Mouse (Mus musculus) skeletal muscle tissue, postnatal 0 days (tissue): ENCODE data around the gene Kif1bp. TPM values are rescaled to one million over a fixed set of nuclear protein-coding genes. Genes with fewer than 3 reads are reported as not detected.

Source experiments
- polyA plus RNA-seq: library from polyadenylated mRNA; unstranded; fragments of >200 nt; fragmentation: Nextera tagmentation; extraction: Ambion mirVana; gene quantifications from 2 replicates; pipeline ENCODE4 v1.2.1, GENCODE M21; 2015

The Kif1bp gene
- 21.1 and 24.8 TPM in 2 replicates for polyA plus RNA-seq

DNA sequence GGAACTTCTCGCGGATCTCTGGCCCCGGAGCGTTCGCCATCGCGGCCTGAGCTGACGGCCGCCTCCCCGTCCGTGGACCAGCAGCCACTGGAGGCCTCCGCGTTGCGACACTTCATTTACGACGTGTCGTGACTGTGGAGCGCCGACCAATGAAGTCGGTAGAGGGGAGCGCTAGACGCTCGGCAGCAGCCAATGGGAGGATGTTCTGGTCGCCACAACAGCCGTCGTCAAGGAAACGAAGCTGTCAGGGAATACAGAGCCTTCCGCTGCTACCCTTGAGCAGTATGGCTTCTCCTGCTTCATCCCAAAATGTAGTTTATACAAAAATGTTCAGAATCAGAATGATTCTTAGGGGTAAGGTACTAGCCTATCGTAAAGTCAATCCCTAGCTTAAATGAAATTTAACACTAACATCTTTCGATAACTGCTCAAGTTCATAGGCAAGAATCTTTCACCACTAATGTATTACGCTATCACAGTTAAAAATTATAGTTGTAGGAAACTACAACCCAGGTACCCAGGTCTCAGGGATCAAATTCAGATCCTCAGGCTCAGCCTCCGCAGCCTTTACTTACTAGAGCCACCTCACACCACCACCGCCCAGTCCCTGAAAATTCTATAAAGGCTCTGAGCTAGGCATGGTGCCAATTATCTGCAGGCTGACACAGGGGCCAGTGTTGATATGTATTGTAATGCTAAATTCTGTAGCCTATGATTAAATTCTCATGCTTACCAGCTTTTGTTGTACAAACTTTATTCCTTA lies at the start of gene Kif1bp:
Gene Kif1bp (minus strand): TSS at position 120 of the 763 bp plus-strand sequence.

DNA sequence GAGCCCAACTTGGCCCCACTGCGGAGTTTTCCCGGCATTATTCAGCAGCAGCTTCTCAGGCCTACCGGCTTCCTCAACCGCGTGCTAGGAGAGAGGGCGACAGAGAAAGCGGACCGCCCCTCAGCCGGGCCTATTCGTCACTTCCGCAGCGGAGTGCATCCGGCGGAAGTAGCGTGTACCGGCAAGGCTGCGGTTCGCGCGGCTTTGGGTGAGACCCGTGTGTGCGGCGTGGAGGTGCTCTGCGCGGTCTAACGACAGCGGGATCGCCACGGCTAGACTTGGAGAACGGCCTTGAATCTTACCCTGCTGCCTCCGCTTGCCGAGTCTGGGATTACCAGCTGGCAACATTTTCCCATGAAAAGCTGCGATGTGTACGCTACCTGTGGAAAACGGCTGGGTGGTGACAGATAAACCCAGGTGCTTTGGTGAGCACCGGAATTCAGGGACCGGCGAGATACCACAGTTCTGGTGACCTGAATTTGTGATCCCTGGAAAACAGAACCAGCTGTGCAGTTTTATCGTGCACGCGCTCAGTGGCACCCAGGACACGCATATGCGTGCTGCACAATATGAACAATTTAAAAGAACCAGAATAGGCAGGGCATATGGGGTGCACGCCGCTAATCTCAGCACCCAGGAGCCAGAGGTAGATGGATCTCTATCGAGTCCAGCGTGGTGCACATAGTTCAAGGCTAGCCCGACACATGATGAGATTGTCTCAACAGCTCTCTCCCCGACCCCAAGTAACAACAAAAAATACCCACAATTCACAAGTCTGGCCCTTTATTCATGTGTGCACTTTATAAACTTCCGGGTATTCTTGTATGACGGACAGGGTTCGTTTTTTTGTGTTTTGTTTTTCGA lies 24.2 kb upstream of the Kif1bp start, which contains the start of gene Ddx21:
Gene Ddx21 (minus strand): TSS at position 105 of the 864 bp plus-strand sequence.

DNA sequence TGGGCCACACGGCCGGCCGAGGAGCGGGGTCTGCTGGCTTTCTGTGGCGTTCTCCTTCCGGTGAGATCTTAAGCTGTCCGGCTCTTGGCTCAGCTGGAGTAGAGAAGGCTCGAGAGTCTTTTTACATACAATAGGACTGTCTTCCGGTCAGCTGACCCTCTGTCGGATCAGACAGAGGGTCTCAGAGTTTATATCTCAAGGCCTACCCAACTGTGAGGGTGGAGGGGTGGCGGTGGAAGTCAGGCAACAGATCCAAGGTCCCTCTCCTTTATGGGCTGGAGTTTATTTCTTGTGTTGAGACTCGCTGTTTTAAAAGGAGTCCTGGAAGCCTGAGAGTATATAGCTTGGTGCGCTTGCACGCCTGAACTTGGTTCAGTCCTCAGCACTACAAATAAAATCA lies 50.9 kb downstream of the Kif1bp start, which contains the start of gene Srgn:
Gene Srgn (minus strand): TSS at position 101 of the 400 bp plus-strand sequence.

Other genes with a start within 250 kb of the Kif1bp start
- 10.8 and 12.1 TPM in 2 replicates for gene Hk1, start 198.5 kb downstream of the Kif1bp start, polyA plus RNA-seq
- 0.09 TPM in 1 of 2 replicates, not detected in the other for gene Hkdc1, start 156.0 kb downstream of the Kif1bp start, polyA plus RNA-seq
- 0.32 and 0.38 TPM in 2 replicates for gene 4930507D05Rik, start 129.0 kb downstream of the Kif1bp start, polyA plus RNA-seq
- 17.5 and 18.9 TPM in 2 replicates for gene Supv3l1, start 128.7 kb downstream of the Kif1bp start, polyA plus RNA-seq
- 41.0 and 46.3 TPM in 2 replicates for gene Vps26a, start 91.7 kb downstream of the Kif1bp start, polyA plus RNA-seq
- 63.9 and 79.3 TPM in 2 replicates for gene Srgn, start 51.0 kb downstream of the Kif1bp start, polyA plus RNA-seq
- 7.9 and 8.7 TPM in 2 replicates for gene Ddx21, start 23.8 kb upstream of the Kif1bp start, polyA plus RNA-seq
- gene Ddx50, start 72.8 kb upstream of the Kif1bp start, polyA plus RNA-seq, result 73.4 and 82.1 TPM in 2 replicates
- 0.50 and 0.54 TPM in 2 replicates for gene Stox1, start 147.7 kb upstream of the Kif1bp start, polyA plus RNA-seq
- gene Ccar1, start 213.8 kb upstream of the Kif1bp start, polyA plus RNA-seq, result 47.0 and 49.9 TPM in 2 replicates